Mouse (Mus musculus) thymus, adult 18-20 months (tissue): ENCODE data around the gene Gm20773.
"Not testable (repeated sequence)": the region's sequence is repeated elsewhere in the genome, so short reads cannot be mapped to it uniquely, and the experiment has no call there.

ENCODE experiments used
- DNase-seq, 2 experiments: peaks; one replicate each; pipeline ENCODE4 v3.0.0; 2022; ENCODE audit warnings: mixed read lengths in 2 of 2

Gm20773 gene

GRCm38 (mm10) chrY:13493726-13494125 is at the start of gene Gm20773:
Gene Gm20773 (plus strand): TSS chrY:13494026.
- not testable (repeated sequence) for DNase-seq

- not testable (repeated sequence) for DNase-seq
Measured at GRCm38 (mm10) chrY:13465479-13465878, 28.3 kb upstream of the Gm20773 start, which contains the start of gene Gm21866. Gene Gm21866 (minus strand): TSS chrY:13465579.
